Mouse (Mus musculus): Measurements from ENCODE around the gene Pik3c2g. TPM values are rescaled to one million over a fixed set of nuclear protein-coding genes. Genes with fewer than 3 reads are reported as not detected.

The Pik3c2g gene
- total RNA-seq, 2 experiments from 2014 or later = 0.07 to 0.16 TPM

DNA sequence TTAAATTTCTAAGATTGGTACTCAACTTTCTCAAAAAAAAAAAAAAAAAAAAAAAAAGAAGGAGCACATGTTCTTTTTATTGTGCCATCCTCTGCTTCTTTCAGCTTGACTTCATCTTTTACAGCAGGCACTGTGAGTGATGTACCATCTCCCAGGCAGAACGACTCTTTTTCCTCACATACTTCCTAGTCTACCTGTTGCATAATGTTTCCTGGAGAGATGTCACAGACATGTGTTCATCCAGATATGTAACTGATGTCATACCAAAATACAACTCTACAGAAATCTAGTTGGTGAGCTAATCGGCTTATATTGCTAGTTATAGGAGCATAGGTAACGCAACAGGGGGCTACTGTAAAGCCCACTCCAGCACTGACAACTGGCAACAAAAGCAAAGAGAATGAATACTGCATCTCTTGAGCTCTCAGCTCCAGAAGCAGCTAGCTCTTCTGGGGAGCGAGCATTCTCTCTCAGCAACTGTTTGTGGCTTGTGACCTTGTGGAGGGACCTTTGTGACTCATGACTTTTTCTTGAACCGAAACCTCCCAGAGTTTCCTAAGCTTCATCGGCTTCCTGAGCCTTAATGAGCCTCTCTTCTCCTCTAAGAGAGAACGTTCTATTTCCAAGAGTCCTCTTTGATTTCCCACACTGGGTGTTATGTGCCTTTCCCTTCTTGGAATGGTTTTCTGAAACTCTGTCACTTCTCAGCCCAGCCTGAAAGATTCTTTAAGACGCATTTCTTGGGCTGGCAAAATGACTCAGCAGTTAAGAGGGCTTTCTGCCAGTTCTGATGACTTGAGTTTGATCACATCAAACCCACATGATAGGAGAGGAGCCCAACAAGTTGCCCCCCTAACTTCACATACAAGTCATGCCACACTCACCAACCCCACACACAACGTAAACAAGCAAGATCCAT, 148.9 kb downstream of the Pik3c2g start:
- DNase-seq = no peak

DNA sequence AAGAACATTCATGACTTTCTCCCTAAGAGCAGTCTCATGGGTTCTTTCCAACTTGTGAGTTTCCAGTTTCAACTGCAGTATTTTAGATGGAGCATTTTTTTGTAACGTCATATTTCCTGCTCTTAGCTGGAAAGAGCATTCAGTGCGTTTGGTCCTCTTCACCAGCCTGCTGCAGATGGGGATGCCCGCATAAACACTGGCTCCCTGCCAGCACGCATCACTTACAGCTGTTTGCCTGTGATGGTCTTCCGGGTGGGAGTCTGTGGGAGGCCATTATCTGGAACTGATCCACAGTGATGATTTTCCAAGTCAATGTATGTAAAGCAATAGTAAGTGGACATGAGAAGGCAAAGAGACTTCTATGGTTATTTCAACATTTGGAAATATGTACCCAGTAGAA, 151.3 kb downstream of the Pik3c2g start:
- peak; percentile 8 for DNase-seq

DNA sequence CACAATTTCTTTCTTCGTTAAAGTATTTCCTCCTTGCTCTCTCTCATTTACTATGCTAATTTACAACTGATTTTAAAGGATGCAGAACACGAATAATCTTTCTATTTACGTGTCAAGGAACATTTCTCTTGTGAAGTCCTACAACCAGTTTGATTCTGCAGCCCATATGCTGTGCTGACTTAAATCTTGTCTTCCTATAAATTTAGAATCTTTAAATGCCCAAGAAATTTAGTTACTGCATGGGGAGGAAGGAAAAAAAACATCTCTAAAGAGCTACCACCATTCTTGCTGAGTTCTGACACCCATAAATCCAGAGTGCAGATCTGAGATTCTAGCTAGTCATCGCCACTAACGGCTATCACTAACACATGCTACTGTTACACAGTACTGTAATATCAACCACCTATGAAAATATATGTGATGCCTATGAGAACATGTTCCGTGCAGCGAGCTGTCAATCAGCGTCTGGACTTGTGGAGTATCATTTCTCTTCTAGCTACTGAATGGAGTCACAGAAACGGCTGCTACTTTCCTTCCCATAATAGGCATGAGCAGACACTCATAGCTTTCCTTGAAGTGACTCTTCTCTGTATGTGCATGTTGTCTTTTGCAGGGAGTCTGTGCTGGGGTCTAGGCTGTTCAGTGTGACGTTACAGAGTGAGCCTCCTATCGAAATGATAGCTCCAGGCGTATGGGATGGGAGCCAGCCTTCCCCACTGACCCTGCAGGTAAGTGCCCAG, 155.8 kb downstream of the Pik3c2g start:
- DNase-seq = no peak

DNA sequence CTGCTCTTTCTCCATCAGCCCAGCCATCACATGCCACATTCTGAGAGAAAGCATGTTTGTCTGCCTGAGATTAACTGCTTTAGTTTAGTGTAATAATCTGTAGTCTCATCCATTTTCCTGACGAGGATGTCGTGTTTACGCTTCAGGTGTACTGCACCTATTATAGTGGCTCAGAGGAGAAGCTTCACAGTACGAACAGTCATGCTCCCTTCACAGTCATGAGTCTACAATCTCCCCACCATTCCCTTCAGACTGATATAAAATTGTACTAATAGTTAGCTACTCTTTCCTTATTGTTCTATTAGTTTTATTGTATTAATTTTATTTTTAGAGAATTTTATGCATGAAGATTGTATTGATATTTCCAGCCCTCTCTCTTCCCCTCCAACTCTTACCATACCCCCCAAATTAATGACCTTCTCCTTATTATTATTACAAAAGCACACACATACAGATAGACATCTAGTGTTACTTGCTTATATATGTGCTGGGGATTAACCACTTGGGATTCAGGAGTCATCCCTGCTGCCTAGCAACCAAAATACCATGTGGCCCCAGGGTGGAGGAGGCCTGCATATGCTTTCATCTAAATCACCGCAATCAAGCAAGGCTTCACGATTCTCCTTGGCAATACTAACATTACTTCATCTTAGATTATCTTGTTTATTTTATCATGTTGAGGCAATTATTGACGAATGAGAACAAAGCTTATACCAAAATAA, 159.9 kb downstream of the Pik3c2g start:
- no peak for DNase-seq

DNA sequence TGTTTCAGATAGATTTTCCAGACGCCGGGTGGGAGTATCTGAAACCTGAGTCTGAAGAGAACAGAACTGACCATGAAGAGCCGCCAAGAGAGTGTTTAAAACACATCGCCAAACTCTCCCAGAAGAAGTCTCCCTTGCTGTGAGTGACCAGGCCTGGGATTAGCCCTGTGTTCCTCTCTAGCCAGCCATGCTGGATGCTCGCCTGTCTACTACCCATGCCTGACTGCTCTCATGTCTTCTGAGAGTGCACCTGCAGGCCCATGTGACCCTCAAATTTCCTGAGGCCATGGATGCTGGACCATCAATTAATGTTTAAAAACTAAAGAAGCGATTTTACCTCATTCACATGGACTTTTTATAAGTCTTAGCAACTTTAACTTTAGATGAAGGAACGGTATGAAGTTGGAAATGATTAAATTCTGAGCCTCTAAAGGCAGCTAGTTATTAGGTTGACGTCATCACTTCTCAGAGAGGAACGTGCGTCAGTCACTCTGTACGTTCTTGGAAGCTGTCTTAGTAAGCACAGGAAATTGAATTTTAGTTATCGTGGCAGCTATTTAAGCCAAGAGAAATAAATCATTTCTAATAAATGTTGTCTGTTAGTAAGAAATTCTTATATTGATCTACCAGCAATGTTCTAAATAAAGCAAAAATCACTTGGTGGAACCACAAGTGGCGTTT, 161.2 kb downstream of the Pik3c2g start:
- DNase-seq = no peak

GRCm38 (mm10) chr6:139750599-139750998, 163.6 kb downstream of the Pik3c2g start:
- DNase-seq = no peak

DNA sequence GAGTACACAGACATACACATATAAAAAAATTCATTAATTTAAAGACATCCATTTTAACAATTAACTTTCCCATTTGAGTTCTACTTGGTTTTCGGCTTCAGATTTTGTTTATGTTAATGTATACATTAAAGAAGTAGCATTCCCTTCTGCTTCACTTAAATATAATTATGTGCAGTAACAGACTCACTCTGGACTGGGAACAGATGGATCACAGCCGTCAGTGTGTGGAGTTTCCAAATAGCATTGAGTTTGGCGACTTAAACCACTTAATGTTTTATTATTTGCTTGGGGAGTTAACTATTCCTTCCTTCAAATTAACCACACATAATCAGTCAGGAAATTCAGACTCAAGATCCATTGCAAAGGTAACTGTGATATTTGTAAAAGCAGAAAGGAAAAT, 164.0 kb downstream of the Pik3c2g start:
- no peak for DNase-seq

DNA sequence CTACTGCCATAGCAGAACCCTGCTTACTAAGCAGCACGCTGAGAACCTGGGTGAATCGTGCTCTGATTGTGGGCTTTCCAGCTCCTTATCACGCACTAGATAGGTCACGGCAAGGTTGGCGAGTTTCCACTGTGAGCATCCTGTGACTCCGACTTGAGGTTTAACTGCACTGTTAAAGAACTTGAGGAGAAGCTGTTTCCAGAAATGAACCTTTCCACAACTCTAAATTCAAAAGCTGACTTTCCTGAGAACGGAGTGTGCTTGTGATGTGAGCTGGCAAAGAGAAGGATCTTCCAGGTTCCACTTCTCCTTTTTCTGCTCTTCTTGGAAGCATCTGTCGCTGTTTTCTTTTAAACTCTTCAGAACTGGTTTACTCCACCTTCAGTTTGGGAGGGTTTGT, 170.9 kb downstream of the Pik3c2g start:
- no peak for DNase-seq

DNA sequence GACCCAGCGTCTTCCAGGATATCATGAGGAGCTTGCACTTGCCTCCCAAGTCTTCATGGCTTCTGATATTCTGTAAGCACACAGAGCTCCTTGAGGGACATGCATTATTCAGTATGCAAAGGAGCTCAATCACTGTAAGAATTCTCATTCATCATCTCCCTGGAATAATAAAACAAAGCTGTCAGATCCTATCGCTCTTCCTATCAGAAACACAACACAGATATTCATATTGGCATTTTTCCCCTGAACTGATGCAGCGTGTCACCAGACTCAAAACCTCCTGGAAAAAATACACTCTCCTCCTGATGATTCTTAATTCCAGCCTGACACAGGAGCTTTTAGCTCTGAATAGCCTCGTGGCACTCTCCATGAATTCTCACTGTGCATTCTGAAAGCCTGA, 174.0 kb downstream of the Pik3c2g start:
- DNase-seq = no peak

DNA sequence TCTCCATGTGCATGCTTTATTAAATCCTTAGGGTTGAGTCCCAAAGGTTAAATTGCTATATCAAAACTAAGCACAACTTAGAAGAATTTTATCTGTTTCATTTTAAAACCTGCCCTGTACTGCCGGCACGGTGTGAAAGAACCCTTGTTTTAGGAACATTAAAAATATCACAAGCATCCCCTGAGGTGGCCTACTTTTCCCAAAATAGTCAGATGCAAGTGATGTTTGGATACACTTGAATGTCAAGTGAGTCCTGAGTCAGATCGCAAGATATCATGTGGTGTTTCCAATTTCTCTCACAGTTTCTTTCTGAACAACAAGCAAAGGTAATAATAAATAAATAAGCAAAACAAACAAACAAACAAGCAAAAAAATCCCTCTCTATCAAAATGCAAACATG, 177.4 kb downstream of the Pik3c2g start:
- no peak for DNase-seq

- no peak for DNase-seq
Measured at GRCm38 (mm10) chr6:139769744-139770473, 182.9 kb downstream of the Pik3c2g start.

- no peak for DNase-seq
Measured at GRCm38 (mm10) chr6:139770535-139770934, 183.5 kb downstream of the Pik3c2g start.

- no peak for DNase-seq
Measured at GRCm38 (mm10) chr6:139777576-139778282, 190.7 kb downstream of the Pik3c2g start.

GRCm38 (mm10) chr6:139780028-139780427, 193.0 kb downstream of the Pik3c2g start:
- DNase-seq = no peak

DNA sequence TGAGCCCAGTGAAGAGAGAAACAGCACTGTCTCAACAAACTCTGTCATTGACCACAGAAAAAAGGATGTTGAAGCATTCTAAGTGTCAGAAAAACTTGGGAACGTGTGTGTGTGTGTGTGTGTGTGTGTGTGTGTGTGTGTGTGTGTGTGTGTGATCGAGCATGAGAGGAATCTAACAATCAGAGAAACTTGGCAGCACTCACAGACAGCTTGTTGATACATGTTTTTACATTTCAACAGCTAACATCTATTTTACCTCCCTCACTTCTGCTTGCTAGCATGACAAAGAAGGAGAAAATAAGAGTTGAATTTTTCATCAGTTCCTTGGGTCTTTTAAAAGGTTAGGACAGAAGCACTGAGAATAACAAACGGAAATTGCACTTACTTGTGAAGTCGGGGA, 202.5 kb downstream of the Pik3c2g start:
- no peak for DNase-seq

GRCm38 (mm10) chr6:139799541-139800226, 212.7 kb downstream of the Pik3c2g start:
- no peak for DNase-seq

GRCm38 (mm10) chr6:139821916-139822315, 234.9 kb downstream of the Pik3c2g start:
- no peak for DNase-seq

DNA sequence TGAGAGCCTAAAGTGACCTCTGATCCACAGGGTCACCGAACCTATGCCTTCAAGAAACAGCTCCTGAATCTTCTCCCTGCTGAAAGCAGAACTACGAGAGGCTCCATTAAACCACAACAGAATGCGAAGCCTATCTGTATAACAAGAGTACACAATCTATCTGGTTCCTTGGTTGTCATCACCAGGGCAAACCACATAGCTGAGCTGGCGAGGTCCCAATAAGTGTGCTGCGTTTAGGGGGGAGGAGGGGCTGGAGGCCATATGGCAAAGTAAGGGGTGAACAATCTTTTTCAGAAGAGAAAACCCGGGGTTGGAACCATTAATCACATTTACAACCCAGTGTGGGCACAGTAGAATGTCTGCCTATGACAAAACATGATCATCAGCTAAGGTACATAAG, 251.2 kb downstream of the Pik3c2g start:
- DNase-seq = no peak

DNA sequence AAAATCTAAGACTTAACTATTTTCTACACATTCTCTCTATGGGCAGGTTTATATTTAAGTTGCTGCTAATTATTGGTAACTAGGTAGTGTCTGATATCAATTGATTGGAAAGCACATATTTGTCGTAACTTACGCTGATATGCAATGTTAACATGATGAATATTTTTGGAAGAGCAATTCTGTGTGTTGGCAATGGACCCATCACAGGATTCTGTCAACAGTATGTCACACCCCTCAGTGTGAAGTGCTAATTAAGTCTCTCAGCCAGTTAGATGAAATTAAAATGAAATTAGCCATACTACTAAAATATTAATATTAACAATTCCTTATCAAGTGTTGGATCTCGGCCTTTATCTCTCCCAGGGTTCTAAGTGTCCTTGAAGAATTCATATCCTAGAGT, 251.7 kb downstream of the Pik3c2g start:
- no peak for DNase-seq

DNA sequence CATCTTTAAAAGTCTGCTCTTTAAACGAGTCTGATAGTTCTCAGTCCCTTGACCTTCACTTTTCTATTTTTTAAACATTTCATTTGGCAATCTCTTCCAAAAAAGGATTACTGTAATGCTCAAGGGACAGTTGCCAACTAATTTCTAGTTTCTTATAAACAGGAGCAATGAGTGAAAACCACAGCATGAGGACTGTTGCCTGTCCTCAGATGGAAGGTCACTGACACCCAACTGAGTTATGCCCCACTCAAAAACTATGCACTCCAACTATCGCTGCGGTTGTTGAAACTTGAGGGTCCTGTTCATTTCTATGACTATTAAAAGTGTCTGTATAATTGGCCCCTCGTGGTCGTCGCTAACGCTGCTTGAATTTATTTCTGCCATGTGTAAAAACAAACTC, 252.9 kb downstream of the Pik3c2g start:
- DNase-seq = no peak
